Mouse (Mus musculus): ENCODE measurements around the gene U2af1. TPM values are rescaled to one million over a fixed set of nuclear protein-coding genes. Genes with fewer than 3 reads are reported as not detected.
"Not testable (repeated sequence)": the region's sequence is repeated elsewhere in the genome, so short reads cannot be mapped to it uniquely, and the experiment has no call there.

The U2af1 gene
- polyA plus RNA-seq, 1 experiment from 2014 or later = 476 TPM

DNA sequence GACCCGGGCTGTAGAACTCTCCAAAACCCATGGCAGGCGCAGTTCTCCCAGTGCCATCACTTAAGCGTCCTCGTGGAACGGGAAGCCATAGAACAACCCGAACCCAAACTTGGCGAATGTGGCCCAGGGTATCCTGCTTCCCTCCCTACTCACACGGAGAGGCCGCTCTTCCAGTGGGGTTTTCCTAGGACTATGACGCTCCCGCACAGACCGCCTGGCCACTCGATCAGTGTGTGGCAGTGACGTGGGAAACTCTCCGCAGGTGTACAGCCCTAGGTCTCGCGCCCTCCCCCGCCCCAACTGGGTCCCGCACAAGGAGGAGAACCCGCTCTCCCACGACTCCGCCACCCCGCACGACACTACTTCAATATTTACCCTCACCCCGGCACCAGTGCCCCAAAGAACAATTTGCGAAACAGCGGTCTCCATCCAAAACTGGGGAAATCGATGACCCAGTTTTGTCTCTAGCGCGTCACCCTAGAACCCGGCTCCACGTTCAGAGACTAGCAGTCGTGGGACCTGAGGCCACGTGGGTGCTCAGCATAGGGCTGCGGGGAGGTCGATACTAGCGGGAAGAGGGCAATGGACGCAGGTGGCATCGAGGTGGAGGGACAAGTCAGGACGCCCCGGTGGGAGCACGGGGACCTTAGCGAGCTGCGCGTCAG, 22.3 kb downstream of the U2af1 start:
- H3K4me3 ChIP-seq = peak overlapping the region; percentile 65
- DNase-seq (ENCODE audit: low spot score) = peak; percentile 41
- H3K27ac ChIP-seq (replicated peaks) = peak overlapping the region; percentile 57
- H3K27me3 ChIP-seq (ENCODE audit: low read depth, poor library complexity, severe bottlenecking) = peaks cover 46% of the 10 kb centered on the region
- no peaks in the 10 kb centered on the region for H3K9me3 ChIP-seq (replicated peaks)
- no peaks in the 10 kb centered on the region for H3K36me3 ChIP-seq
- 6% methylated on average over 45 of the region's 45 CpGs for WGBS
- peaks cover 18% of the 10 kb centered on the region for H3K4me1 ChIP-seq

DNA sequence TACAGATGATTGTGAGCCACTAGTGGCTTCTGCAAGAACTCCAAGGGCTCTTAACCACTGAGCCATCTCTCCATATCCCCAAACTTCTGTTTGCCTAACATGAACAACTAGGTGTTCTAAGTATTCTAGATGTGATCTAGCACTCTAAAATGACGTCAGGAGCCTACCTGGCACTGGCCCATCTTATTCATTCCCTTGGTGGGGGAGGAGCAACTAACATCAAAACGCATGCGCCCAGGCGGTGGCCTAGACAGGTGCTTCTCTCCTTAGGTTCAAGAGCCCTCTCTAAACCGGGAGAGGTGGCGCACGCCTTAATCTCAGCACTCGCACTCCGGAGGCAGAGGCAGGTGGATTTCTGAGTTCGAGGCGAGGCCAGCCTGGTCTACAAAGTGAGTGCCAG, 22.9 kb downstream of the U2af1 start:
- Histone ChIP-seq H3K9me3 (replicated peaks) (no peaks in the 10 kb centered on the region), H3K27me3 (ENCODE audit: low read depth, poor library complexity, severe bottlenecking) (peaks cover 46% of the 10 kb centered on the region), H3K36me3 (no peaks in the 10 kb centered on the region), H3K27ac (replicated peaks) (no peak overlapping the region), H3K4me3 (peak overlapping the region; percentile 65; the same call in 1 of the 2 replicates), H3K4me1 (peaks cover 18% of the 10 kb centered on the region)
- DNase-seq (ENCODE audit: low spot score) = no peak
- WGBS = 57% methylated on average over 11 of the region's 11 CpGs

DNA sequence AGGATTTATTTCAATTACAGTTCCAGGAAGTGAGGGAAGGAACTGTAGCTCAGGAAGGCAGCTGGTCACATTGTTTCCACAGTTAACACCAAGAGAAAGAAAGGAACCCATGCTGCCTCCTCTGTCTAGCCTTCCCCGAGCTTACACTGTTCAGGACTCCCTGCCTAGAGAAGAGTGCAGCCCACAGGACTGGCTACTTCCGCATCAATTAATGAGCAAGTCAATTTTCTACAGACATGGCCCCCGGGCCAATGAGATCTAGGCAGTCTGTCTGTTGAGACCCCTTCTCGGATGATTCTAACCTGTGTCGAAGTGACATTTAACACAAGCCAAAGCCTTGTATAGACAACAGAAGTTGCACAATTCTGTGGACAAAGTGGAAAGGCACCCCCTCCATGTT, 23.8 kb downstream of the U2af1 start:
- Histone ChIP-seq H3K4me1 (peaks cover 18% of the 10 kb centered on the region), H3K4me3 (no peak overlapping the region), H3K36me3 (no peaks in the 10 kb centered on the region), H3K9me3 (replicated peaks) (no peaks in the 10 kb centered on the region), H3K27me3 (ENCODE audit: low read depth, poor library complexity, severe bottlenecking) (peaks cover 46% of the 10 kb centered on the region), H3K27ac (replicated peaks) (no peak overlapping the region)
- 83% methylated on average over 5 of the region's 5 CpGs for WGBS
- DNase-seq (ENCODE audit: low spot score) = no peak

DNA sequence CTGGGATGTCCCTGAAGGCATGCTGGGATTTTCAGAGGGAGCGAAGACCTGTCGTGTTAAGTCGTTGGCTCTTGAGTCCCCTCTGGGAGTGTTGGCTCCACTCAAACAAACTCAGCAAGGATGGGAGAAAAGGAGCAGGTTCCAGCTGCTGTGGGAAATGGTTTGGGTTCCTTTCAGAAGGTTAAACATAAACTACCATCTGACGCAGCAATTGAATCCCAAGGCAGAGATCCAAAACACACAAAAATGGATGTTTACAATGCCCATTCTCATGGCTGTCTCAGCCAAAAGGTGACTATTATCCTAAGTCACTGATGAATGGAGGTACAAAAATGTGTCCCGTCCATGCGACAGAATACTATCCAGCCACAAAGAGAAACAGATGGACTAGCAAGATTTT, 25.7 kb downstream of the U2af1 start:
- peaks cover 18% of the 10 kb centered on the region for H3K4me1 ChIP-seq
- no peaks in the 10 kb centered on the region for H3K9me3 ChIP-seq (replicated peaks)
- peaks cover 39% of the 10 kb centered on the region for H3K27me3 ChIP-seq (ENCODE audit: low read depth, poor library complexity, severe bottlenecking)
- DNase-seq (ENCODE audit: low spot score) = no peak
- no peak overlapping the region for H3K27ac ChIP-seq (replicated peaks)
- no peaks in the 10 kb centered on the region for H3K36me3 ChIP-seq
- WGBS = 89% methylated on average over 6 of the region's 6 CpGs
- H3K4me3 ChIP-seq = no peak overlapping the region

DNA sequence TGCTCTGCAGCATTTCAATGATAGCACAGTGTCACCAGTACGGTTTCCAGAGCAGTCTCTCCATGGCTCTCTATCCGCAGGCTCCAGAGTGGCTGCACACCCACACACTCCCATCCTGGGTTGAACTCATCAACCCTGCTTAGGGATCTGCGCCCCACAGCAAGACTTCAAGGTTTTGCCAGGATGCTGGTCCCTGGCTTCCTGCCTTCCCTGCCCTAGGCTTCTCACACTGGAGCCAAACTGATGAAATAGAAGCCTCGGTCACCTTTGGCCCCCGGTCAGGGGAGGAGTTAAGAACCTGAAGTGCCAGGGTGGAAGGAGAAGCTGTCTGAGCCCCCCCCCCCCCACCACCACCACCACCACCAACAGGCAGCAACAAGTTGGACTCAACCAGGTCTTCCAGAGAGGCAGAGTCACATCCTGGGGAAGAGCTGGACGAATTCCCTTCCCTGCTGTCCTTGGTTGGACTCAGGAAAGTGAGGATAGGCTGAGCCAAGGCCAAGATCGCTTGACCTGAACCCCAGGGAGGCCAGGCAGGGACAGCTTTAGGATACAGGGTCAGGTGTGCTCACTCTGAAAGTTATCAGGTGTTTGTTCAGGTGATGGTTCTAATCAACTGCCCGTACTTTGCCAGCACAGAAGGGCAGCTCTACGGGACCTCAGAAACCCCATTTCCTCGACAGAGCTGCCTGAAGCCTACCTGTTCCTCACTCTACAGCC, 27.5 kb downstream of the U2af1 start:
- 86% methylated on average over 10 of the region's 10 CpGs for WGBS
- no peaks in the 10 kb centered on the region for H3K36me3 ChIP-seq
- H3K9me3 ChIP-seq (replicated peaks) = peaks cover 2% of the 10 kb centered on the region; the same call in 1 of the 2 replicates
- H3K4me3 ChIP-seq = no peak overlapping the region
- H3K27me3 ChIP-seq (ENCODE audit: low read depth, poor library complexity, severe bottlenecking) = peaks cover 21% of the 10 kb centered on the region
- DNase-seq (ENCODE audit: low spot score) = no peak
- H3K27ac ChIP-seq (replicated peaks) = no peak overlapping the region
- H3K4me1 ChIP-seq = peaks cover 5% of the 10 kb centered on the region

DNA sequence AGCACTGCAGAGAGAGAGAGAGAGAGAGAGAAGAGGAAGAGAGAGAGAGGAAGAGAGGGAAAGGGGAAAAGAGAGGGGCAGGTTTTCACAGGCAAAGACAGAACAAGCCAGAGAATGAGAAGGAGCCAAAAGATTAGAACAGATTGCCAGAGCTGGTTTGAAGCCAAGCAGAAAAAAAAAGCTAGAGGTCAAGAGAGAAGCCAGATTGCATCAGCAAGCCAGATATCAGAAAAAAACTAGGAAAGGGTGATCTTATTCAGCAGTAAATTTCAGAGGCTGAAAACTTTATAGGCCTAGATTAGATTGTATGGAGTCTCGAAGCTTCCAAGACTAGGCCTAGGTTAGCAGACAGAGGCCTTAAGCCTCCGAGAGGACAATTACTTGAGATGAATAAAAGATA, 30.7 kb downstream of the U2af1 start:
- no peak for DNase-seq (ENCODE audit: low spot score)
- WGBS = 91% methylated on average over 2 of the region's 2 CpGs
- no peak overlapping the region for H3K27ac ChIP-seq (replicated peaks)

DNA sequence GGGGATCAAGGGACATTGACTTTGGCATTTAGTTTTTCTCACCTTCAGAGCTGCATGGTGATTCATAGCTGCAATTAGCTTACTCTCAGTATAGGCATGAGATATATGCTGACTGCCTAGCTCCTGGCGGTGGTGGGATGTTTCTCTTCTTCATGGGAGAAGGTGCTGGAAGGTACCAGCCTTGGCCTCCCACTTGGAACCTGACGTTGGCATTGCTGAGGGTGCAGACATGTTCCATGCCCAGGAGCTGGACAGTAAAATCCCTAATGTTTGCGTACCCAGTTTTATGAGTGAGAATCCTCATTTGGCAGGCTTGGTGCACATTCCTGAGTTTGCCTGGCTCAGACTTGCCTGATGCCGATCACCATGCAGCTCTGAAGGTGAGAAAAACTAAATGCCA, 35.6 kb downstream of the U2af1 start:
- WGBS = 95% methylated on average over 4 of the region's 4 CpGs
- H3K9me3 ChIP-seq (replicated peaks) = peaks cover 2% of the 10 kb centered on the region; the same call in 1 of the 2 replicates
- no peak for DNase-seq (ENCODE audit: low spot score)

More for the DNA sequence above, 30.7 kb downstream of the U2af1 start:
- H3K36me3 ChIP-seq = no peaks in the 10 kb centered on the region
- H3K4me3 ChIP-seq = no peak overlapping the region
- H3K27me3 ChIP-seq (ENCODE audit: low read depth, poor library complexity, severe bottlenecking) = no peaks in the 10 kb centered on the region
- peaks cover 2% of the 10 kb centered on the region; the same call in 1 of the 2 replicates for H3K9me3 ChIP-seq (replicated peaks)
- no peaks in the 10 kb centered on the region for H3K4me1 ChIP-seq

DNA sequence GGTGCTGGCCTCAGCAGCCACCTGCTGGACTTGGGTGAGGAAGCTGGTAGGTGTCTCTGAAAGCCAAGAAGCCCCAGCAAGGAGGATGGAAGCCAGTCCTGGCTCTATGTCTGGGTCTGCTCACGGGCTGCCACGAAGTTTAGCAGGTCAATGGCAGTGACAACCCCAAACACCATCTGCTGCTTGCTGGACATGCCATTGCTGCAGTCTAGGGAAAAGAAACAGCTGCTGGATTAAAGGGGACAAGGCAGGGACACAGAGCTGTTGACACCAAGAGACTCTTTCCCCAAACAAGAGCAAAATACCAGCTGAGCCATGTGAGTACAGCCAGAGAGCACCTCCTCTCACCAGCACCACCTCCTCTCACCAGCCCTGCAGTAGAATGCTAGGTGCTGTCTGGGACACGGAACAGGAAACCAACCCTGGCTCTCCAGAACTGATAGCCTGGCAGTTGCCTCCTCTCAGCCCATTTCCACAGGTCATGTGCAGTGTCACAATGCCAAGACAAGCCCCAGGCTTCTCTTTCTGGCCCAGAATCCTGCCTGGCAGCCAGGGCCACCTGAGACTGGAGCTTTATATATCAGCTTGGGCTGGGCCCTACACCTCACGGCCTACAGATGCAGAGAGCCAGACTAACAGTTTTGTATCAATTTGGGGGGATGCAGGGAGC, 45.5 kb downstream of the U2af1 start:
- Histone ChIP-seq H3K27me3 (ENCODE audit: low read depth, poor library complexity, severe bottlenecking) (no peaks in the 10 kb centered on the region), H3K9me3 (replicated peaks) (no peaks in the 10 kb centered on the region), H3K36me3 (no peaks in the 10 kb centered on the region), H3K4me1 (no peaks in the 10 kb centered on the region), H3K27ac (replicated peaks) (no peak overlapping the region), H3K4me3 (no peak overlapping the region)
- DNase-seq (ENCODE audit: low spot score) = no peak
- WGBS = 87% methylated on average over 4 of the region's 4 CpGs

More for the DNA sequence above, 35.6 kb downstream of the U2af1 start:
- no peak overlapping the region for H3K27ac ChIP-seq (replicated peaks)
- H3K27me3 ChIP-seq (ENCODE audit: low read depth, poor library complexity, severe bottlenecking) = no peaks in the 10 kb centered on the region
- no peaks in the 10 kb centered on the region for H3K36me3 ChIP-seq
- no peaks in the 10 kb centered on the region for H3K4me1 ChIP-seq
- H3K4me3 ChIP-seq = no peak overlapping the region

DNA sequence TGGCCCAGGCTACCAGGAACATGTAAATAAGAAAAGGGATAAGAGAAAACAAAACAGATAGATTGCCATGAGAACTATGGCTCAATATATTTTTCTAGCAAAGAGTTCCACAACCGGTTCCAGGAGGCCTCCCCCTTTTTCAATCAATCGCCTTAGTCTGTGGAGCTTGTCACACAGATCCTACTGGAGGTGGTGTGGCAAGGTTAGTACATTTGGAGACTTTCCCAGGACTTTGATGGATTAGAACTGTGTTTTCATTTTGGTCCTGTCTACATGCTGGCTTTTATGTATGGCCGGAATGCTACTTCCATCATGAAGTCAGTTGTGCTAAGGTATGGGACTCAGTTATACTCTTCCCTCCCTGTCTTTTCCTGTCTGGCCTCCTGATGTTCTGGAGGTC, 48.8 kb downstream of the U2af1 start:
- Histone ChIP-seq H3K36me3 (0 out of 2 replicates have a peak, but pooled peaks cover 4% of the 10 kb centered on the region), H3K4me1 (no peaks in the 10 kb centered on the region), H3K27me3 (ENCODE audit: low read depth, poor library complexity, severe bottlenecking) (no peaks in the 10 kb centered on the region), H3K27ac (replicated peaks) (no peak overlapping the region), H3K4me3 (no peak overlapping the region), H3K9me3 (replicated peaks) (no peaks in the 10 kb centered on the region)
- WGBS = 91% methylated on average over 3 of the region's 3 CpGs
- DNase-seq (ENCODE audit: low spot score) = no peak

DNA sequence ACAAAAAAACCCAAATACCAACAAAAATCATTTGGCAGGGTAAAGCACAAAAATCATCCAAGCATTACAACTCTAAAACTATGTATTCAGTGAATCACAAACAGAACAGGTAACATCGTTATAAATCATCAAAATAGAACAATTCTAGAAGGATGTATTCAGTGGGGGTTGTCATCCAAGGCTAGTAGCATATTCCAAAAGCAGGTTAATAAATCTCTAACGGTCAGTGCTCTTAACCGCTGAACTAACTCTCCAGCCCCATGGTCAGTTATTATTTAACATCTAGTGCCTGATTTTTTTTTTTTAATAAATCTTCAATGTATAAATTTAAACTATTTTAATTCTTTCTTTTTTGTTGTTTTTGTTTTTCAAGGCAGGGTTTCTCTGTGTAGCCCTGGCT, 49.5 kb downstream of the U2af1 start:
- 96% methylated on average over 3 of the region's 3 CpGs for WGBS
- not testable (repeated sequence) for H3K27me3 ChIP-seq (ENCODE audit: low read depth, poor library complexity, severe bottlenecking); H3K4me1 ChIP-seq; H3K9me3 ChIP-seq (replicated peaks); H3K27ac ChIP-seq (replicated peaks); H3K4me3 ChIP-seq; DNase-seq (ENCODE audit: low spot score)
- H3K36me3 ChIP-seq = peaks cover 10% of the 10 kb centered on the region

DNA sequence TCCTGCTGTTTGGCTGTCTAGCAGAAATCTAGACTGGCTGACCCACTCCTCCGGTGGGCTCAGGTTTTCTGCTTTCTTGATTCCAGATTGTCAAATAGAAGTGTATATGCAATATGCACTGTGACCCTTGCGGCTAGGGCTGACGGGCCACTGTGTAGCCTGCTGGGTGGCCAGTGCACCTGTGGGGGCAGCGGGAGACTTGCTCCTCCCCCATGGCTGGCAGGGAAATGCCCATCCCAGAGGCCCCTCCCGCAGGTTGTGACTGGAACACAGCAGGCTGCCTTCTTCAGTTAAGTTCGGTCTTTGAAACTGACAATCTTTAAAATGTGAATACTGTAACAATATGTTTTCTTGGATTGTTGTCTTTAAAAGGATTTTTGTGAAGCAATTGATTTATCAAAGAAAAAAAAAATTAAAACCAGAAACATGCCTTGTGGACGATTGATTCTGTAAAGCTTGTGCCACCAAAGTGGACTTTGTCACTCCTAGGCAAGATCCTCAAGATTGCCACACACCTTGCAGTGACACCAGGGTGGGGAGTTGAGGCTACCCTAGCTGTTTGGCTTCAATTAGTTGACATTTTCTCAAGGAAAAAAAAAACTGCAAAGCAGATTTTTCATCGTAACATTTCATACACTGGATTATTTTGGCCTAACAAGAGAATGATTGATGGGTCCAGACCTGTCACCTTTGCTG, 51.3 kb downstream of the U2af1 start:
- DNase-seq (ENCODE audit: low spot score) = no peak
- 83% methylated on average over 8 of the region's 8 CpGs for WGBS
- Histone ChIP-seq H3K36me3 (peaks cover 26% of the 10 kb centered on the region), H3K27me3 (ENCODE audit: low read depth, poor library complexity, severe bottlenecking) (no peaks in the 10 kb centered on the region), H3K9me3 (replicated peaks) (no peaks in the 10 kb centered on the region), H3K4me3 (no peak overlapping the region), H3K4me1 (no peaks in the 10 kb centered on the region), H3K27ac (replicated peaks) (no peak overlapping the region)

DNA sequence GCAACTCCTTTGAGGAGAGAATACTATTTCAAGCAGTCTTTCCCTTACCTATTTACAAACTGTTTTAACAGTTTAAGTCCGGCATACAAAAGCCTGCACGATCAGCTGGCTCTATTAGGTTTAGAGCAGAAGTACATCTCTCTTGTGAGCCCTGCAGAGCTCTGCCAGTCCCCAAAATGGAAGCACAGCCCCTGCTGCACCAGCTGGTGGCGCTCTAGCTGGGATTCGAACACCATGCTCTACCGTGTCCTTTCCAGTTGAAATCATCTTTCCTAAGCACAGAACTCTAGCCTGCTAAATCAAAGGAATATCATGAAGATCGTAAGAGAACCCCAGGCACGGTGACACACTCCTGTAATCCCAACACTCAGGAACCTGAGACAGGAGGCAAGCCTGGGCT, 52.3 kb downstream of the U2af1 start:
- H3K27me3 ChIP-seq (ENCODE audit: low read depth, poor library complexity, severe bottlenecking) = no peaks in the 10 kb centered on the region
- H3K27ac ChIP-seq (replicated peaks) = no peak overlapping the region
- no peak overlapping the region for H3K4me3 ChIP-seq
- no peaks in the 10 kb centered on the region for H3K4me1 ChIP-seq
- 82% methylated on average over 7 of the region's 7 CpGs for WGBS
- H3K9me3 ChIP-seq (replicated peaks) = no peaks in the 10 kb centered on the region
- H3K36me3 ChIP-seq = peaks cover 31% of the 10 kb centered on the region
- DNase-seq (ENCODE audit: low spot score) = no peak

Data from midbrain, embryonic 10.5 days (tissue).